ENCODE assay signal across 19 mouse cellular contexts in the genomic region with DNA sequence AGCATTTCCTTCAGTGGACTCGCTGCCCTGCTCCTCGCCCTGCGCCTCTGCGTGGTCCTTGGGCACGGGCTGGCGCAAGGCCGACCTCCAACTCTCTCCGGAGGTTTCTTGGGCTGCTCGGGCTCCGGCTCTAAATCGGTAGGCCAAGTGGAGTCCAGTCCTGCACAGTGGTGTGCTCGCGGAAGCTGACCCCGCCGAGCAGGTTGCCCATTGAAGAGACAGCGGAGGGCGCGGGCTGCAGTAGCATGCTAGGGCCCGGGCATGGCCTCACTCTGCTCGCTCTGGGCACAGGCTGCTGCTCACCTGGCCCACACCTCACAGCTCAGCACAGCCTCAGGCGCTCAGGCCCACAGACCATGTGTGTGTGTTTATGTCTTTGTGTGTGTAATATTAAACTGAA. TPM values are rescaled to one million over a fixed set of nuclear protein-coding genes. Genes with fewer than 3 reads are reported as not detected.
DNase-seq lines count a peak whose midpoint lies in the region; ATAC-seq and TF ChIP-seq lines count a peak whose summit lies in the region.
"Had no signal": no experiment of that assay in that cellular context is flagged by ENCODE, and none has a peak within 500 bp of the region (broad histone marks: within the 10 kb centered on the region; RNA-seq: fewer than 3 reads in every experiment).

No protein-coding gene starts in this region.

- intact Hi-C loops in heart, postnatal 14 days (cut with DNase I) = no loop called here

- H3K4me1 ChIP-seq in megakaryocyte, embryonic 14.5 days = no peaks in the 10 kb centered on the region
- H3K4me1 ChIP-seq in testis, adult 2 months (ENCODE audit: control insufficient read depth, insufficient read depth, low read length) = peaks cover 3% of the 10 kb centered on the region
- H3K4me1 ChIP-seq: midbrain, embryonic 15.5 days had no signal

- no peak for TF ChIP-seq CTCF in testis, adult 2 months (IDR thresholded peaks at IDR 0.05; ENCODE audit: control insufficient read depth, insufficient read depth, insufficient replicate concordance, low read depth, low read length)

- no peak for TF ChIP-seq POLR2A in testis, adult 2 months (IDR thresholded peaks at IDR 0.05; ENCODE audit: control insufficient read depth, low read depth, low read length)

- H3K27ac ChIP-seq in testis, adult 2 months (ENCODE audit: control insufficient read depth, insufficient read depth, low read depth, low read length) = no peak overlapping the region
- H3K27ac ChIP-seq: midbrain, embryonic 15.5 days had no signal

- H3K4me3 ChIP-seq in megakaryocyte, embryonic 14.5 days (replicated peaks) = peak overlapping the region; percentile 28
- H3K4me3 ChIP-seq in testis, adult 2 months (ENCODE audit: control insufficient read depth, low read depth, low read length) = peak overlapping the region; percentile 80
- H3K4me3 ChIP-seq: midbrain, embryonic 15.5 days had no signal

- H3K9me3 ChIP-seq in megakaryocyte, embryonic 14.5 days = peaks cover 4% of the 10 kb centered on the region
- H3K9me3 ChIP-seq: midbrain, embryonic 15.5 days had no signal

- DNase-seq in heart, adult 11 months = peak; percentile 88
- DNase-seq in heart, postnatal 14 days = no peak
- peak; percentile 15 for DNase-seq in ES-CJ7 (ENCODE audit: low read depth, low spot score)
- DNase-seq in adrenal gland, postnatal 14 days = no peak
- DNase-seq: adrenal gland, adult 8-10 months; cerebellum, adult 2 months; heart, postnatal 4 days; kidney, adult 8-10 months; right cerebral cortex, adult 18-20 months; thymus, adult 2 months had no signal

- no peaks in the 10 kb centered on the region for H3K36me3 ChIP-seq in megakaryocyte, embryonic 14.5 days (replicated peaks; ENCODE audit: low read length)
- H3K36me3 ChIP-seq in testis, adult 2 months (ENCODE audit: control insufficient read depth, insufficient read depth, low read length) = no peaks in the 10 kb centered on the region
- H3K36me3 ChIP-seq: midbrain, embryonic 15.5 days had no signal

- no peaks in the 10 kb centered on the region for H3K27me3 ChIP-seq in megakaryocyte, embryonic 14.5 days (replicated peaks)
- no peaks in the 10 kb centered on the region for H3K27me3 ChIP-seq in testis, adult 2 months (ENCODE audit: control insufficient read depth, insufficient read depth, low read length)
- H3K27me3 ChIP-seq: midbrain, embryonic 15.5 days had no signal

- ATAC-seq in megakaryocyte, adult 5-6 weeks (ENCODE audit: poor library complexity, severe bottlenecking) = no peak
- ATAC-seq: forebrain, embryonic 14.5 days; midbrain, embryonic 15.5 days had no signal

RNA-seq across cellular contexts. Expression of a gene that starts 11.1 kb away (rescaled TPM):
- not detected for total RNA-seq in heart, postnatal 14 days (2021)
- not detected in 2 replicates for polyA plus RNA-seq in megakaryocyte, embryonic 14.5 days (2012; ENCODE audit: insufficient read depth, low replicate concordance)
- total RNA-seq in megakaryocyte, adult 5-6 weeks (2015) = not detected in 2 replicates
- not detected in 2 replicates for total RNA-seq in megakaryocyte, adult 5-6 weeks (2017)
- polyA plus RNA-seq in testis, adult 2 months (2012; rRNA removed) = 0.01 and 0.02 TPM in 2 replicates
- not detected in 2 replicates for total RNA-seq in adrenal gland, postnatal 14 days (2021)
- total RNA-seq: gastrocnemius, postnatal 4 days; heart, postnatal 4 days had no signal
- polyA plus RNA-seq: heart, embryonic 11.5 days; liver, embryonic 16.5 days; small intestine, adult 2 months; thymus, adult 2 months had no signal

RNA-seq across cellular contexts. Expression of a gene that starts 15.3 kb away (rescaled TPM):
- total RNA-seq in heart, postnatal 14 days (2021) = not detected
- not detected in 2 replicates for polyA plus RNA-seq in megakaryocyte, embryonic 14.5 days (2012; ENCODE audit: insufficient read depth, low replicate concordance)
- not detected in 2 replicates for total RNA-seq in megakaryocyte, adult 5-6 weeks (2015)
- not detected in 2 replicates for total RNA-seq in megakaryocyte, adult 5-6 weeks (2017)
- polyA plus RNA-seq in testis, adult 2 months (2012; rRNA removed) = not detected in 2 replicates
- not detected in 2 replicates for total RNA-seq in adrenal gland, postnatal 14 days (2021)
- total RNA-seq: adrenal gland, adult 8-10 months; gastrocnemius, postnatal 4 days; heart, postnatal 4 days had no signal
- polyA plus RNA-seq: forebrain, embryonic 14.5 days; heart, embryonic 11.5 days; liver, embryonic 16.5 days; midbrain, embryonic 15.5 days; small intestine, adult 2 months; thymus, adult 2 months had no signal

RNA-seq across cellular contexts. Expression of a gene that starts 50.6 kb away (rescaled TPM):
- total RNA-seq in heart, postnatal 14 days (2021) = not detected
- not detected in 2 replicates for polyA plus RNA-seq in megakaryocyte, embryonic 14.5 days (2012; ENCODE audit: insufficient read depth, low replicate concordance)
- not detected in 2 replicates for total RNA-seq in megakaryocyte, adult 5-6 weeks (2015)
- not detected in 2 replicates for total RNA-seq in megakaryocyte, adult 5-6 weeks (2017)
- polyA plus RNA-seq in testis, adult 2 months (2012; rRNA removed) = not detected in 2 replicates
- not detected in 2 replicates for total RNA-seq in adrenal gland, postnatal 14 days (2021)
- total RNA-seq: adrenal gland, adult 8-10 months; gastrocnemius, postnatal 4 days; heart, postnatal 4 days had no signal
- polyA plus RNA-seq: forebrain, embryonic 14.5 days; small intestine, adult 2 months had no signal

RNA-seq across cellular contexts. Expression of a gene that starts 52.4 kb away (rescaled TPM):
- not detected for total RNA-seq in heart, postnatal 14 days (2021)
- polyA plus RNA-seq in megakaryocyte, embryonic 14.5 days (2012; ENCODE audit: insufficient read depth, low replicate concordance) = not detected in 2 replicates
- total RNA-seq in megakaryocyte, adult 5-6 weeks (2015) = not detected in 2 replicates
- not detected in 2 replicates for total RNA-seq in megakaryocyte, adult 5-6 weeks (2017)
- not detected in 2 replicates for polyA plus RNA-seq in testis, adult 2 months (2012; rRNA removed)
- total RNA-seq in adrenal gland, postnatal 14 days (2021) = not detected in 2 replicates
- total RNA-seq: adrenal gland, adult 8-10 months; gastrocnemius, postnatal 4 days; heart, postnatal 4 days had no signal
- polyA plus RNA-seq: heart, embryonic 11.5 days; liver, embryonic 16.5 days; small intestine, adult 2 months; thymus, adult 2 months had no signal

Comparison
In these comparisons a context has a peak if more than half of its experiments do, and no peak if none do; other contexts are left out.
1. DNase-seq: peak in heart, adult 11 months (single experiment) and ES-CJ7 (single experiment); none in heart, postnatal 14 days (0 of 2) and adrenal gland, postnatal 14 days (single experiment).